Mouse (Mus musculus): Measurements from ENCODE around the gene Hnrnpab. TPM values are rescaled to one million over a fixed set of nuclear protein-coding genes. Genes with fewer than 3 reads are reported as not detected.

Gene Hnrnpab
- total and polyA plus RNA-seq, 3 experiments: 184 to 1,104 (median 894) TPM

DNA sequence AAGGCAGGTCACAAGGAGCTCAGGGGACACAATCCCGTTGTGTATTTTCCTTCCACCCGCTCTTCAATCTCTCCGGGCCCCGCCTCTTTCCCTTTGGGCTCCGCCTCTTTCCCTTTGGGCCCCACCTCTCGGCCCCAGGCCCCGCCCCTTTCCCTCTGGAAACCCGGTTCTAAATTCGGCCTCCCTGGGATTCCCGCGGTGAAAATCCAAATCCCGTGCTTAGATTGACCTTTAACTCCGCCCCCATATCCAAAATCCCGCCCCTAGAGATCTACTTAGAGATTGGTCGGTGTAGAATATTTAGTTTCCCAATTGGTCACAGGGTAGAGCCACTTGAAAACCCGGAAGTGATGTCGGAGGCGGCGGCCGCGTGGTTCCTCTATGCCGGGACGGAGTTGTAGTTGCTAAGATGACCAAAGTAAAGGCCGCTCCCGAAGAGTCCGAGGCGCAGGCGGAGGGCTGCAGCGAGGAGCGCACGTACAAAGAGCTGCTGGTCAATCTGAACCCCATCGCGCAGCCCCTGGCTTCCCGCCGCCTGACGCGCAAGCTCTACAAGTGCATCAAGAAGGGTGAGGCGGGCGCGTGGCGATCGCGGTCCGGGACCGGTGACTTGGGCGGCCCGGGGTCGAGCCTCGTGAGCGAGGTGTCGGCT is 12.9 kb upstream of the Hnrnpab start, which contains the start of gene Nhp2 (continued):
- TF ChIP-seq MEF2A (IDR thresholded peaks at IDR 0.05; ENCODE audit: extremely low read depth, insufficient replicate concordance, low read depth, low read length, poor library complexity, severe bottlenecking) (0 out of 2 replicates have a peak, but pooled peaks have one; percentile 27), USF1 (IDR thresholded peaks at IDR 0.05; ENCODE audit: low read depth, low read length) (peak; percentile 74), MXI1 (IDR thresholded peaks at IDR 0.05; ENCODE audit: low read depth, low read length) (peak; percentile 100)

DNA sequence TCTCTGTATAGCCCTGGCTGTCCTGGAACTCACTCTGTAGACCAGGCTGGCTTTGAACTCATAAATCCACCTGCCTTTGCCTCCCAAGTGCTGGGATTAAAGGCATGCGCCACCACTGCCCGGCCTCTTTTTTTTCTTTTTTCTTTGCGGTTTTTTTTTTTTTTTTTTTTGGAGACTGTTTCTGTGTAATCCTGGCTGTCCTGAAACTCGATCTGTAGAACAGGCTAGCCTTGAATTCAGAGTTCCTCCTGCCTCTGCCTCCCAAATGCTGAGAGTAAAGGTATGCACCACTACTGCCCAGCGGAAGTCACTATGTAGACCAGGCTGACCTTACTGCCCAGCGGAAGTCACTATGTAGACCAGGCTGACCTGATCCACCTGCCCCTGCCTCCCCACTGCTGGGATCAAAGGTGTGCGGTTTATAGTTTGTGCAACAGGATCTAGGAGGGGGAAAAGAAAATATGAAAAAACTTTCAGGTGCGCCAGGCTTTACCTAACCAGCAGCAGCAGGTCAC is 12.3 kb upstream of the Hnrnpab start:
- Histone ChIP-seq H3K4me1 (ENCODE audit: control insufficient read depth in 1 of 2, insufficient read depth in 2 of 2, low read length in 2 of 2) (peaks cover 9 to 31% of the 10 kb centered on the region in 2 experiments), H3K9ac (ENCODE audit: control insufficient read depth, low read depth, low read length, poor library complexity, severe bottlenecking) (peak overlapping the region; percentile 73), H3K9me3 (replicated peaks; ENCODE audit: insufficient read depth, low read length) (no peaks in the 10 kb centered on the region), H3K4me3 (ENCODE audit: control insufficient read depth in 1 of 2, insufficient read depth in 1 of 2, low read depth in 2 of 2, low read length in 2 of 2) (peak overlapping the region; percentile 81 to 89), H3K27ac (ENCODE audit: control insufficient read depth, low read depth, low read length) (peak overlapping the region; percentile 35), H3K27me3 (ENCODE audit: control insufficient read depth in 1 of 2, insufficient read depth in 2 of 2, low read length in 2 of 2) (no peaks in the 10 kb centered on the region), H3K36me3 (ENCODE audit: control insufficient read depth in 1 of 2, insufficient read depth in 2 of 2, low read length in 2 of 2) (peaks cover 11 to 28% of the 10 kb centered on the region in 2 experiments), H3K79me2 (ENCODE audit: control insufficient read depth, insufficient read depth, low read length, poor library complexity) (peaks cover 33% of the 10 kb centered on the region)
- TF ChIP-seq TAL1 (IDR thresholded peaks at IDR 0.05; ENCODE audit: low read length) (no peak), ZNF384 (IDR thresholded peaks at IDR 0.05; ENCODE audit: low read depth, low read length) (peak; percentile 85)
- no peak for DNase-seq (ENCODE audit: low read depth, low spot score)

DNA sequence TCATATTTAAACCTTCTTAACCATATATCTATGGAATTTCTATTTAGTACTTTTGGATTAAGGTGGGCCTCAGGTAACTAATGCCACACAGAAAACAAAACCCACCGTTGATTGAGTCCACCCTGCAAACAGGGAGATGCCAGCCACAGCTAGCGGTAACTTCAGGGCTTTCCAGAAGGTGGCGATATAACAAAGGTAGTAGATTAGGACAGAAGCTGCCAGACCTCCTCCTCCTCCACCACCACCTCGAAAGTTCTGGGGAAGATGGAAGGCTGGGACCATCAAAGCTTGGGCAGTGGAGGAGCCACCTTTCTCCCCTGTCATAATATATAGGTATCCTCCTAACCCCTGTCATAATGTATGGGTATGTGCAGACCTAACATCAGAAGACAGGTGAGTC is 11.0 kb upstream of the Hnrnpab start:
- peaks cover 9 to 34% of the 10 kb centered on the region in 2 experiments for H3K4me1 ChIP-seq (ENCODE audit: control insufficient read depth in 1 of 2, insufficient read depth in 2 of 2, low read length in 2 of 2)
- H3K79me2 ChIP-seq (ENCODE audit: control insufficient read depth, insufficient read depth, low read length, poor library complexity): peaks cover 33% of the 10 kb centered on the region
- H3K4me3 ChIP-seq (ENCODE audit: control insufficient read depth in 1 of 2, insufficient read depth in 1 of 2, low read depth in 2 of 2, low read length in 2 of 2): no peak overlapping the region
- TF ChIP-seq ZNF384 (IDR thresholded peaks at IDR 0.05; ENCODE audit: low read depth, low read length) (peak; percentile 28; the same call in 1 of the 2 replicates), CHD2 (IDR thresholded peaks at IDR 0.05; ENCODE audit: low read length) (no peak), ZC3H11A (IDR thresholded peaks at IDR 0.05; ENCODE audit: low read depth, low read length) (peak; percentile 96), EP300 (IDR thresholded peaks at IDR 0.05; ENCODE audit: low read depth in 1 of 2, low read length in 2 of 2) (no peak), GATA1 (IDR thresholded peaks at IDR 0.05; ENCODE audit: low read depth, low read length) (0 out of 2 replicates have a peak, but pooled peaks have one; percentile 7), SMC3 (IDR thresholded peaks at IDR 0.05; ENCODE audit: low read depth, low read length) (peak; percentile 95), POLR2AphosphoS5 (IDR thresholded peaks at IDR 0.05; ENCODE audit: borderline replicate concordance, low read depth, low read length) (no peak), E2F4 (IDR thresholded peaks at IDR 0.05; ENCODE audit: borderline replicate concordance, low read depth, low read length) (no peak), RAD21 (IDR thresholded peaks at IDR 0.05; ENCODE audit: low read depth, low read length) (peak; percentile 97), CTCF (IDR thresholded peaks at IDR 0.05 in 2 of 3, conservative IDR thresholded peaks at IDR 0.05 in 1 of 3; ENCODE audit: control insufficient read depth in 1 of 3, insufficient read depth in 1 of 3, low read depth in 2 of 3, low read length in 3 of 3, poor library complexity in 1 of 3, severe bottlenecking in 1 of 3) (peak; percentile 76 to 98 (median 91))
- peaks cover 4 to 25% of the 10 kb centered on the region in 2 experiments for H3K36me3 ChIP-seq (ENCODE audit: control insufficient read depth in 1 of 2, insufficient read depth in 2 of 2, low read length in 2 of 2)
- no peak overlapping the region for H3K27ac ChIP-seq (ENCODE audit: control insufficient read depth, low read depth, low read length)
- H3K9ac ChIP-seq (ENCODE audit: control insufficient read depth, low read depth, low read length, poor library complexity, severe bottlenecking): peak overlapping the region; percentile 13; the same call in 1 of the 2 replicates
- H3K9me3 ChIP-seq (replicated peaks; ENCODE audit: insufficient read depth, low read length): no peaks in the 10 kb centered on the region
- H3K27me3 ChIP-seq (ENCODE audit: control insufficient read depth in 1 of 2, insufficient read depth in 2 of 2, low read length in 2 of 2): no peaks in the 10 kb centered on the region
- DNase-seq (ENCODE audit: low read depth, low spot score): peak; percentile 90

All from MEL (cell line).